Mouse (Mus musculus) liver, embryonic 16.5 days (tissue): ENCODE data around the gene Gm14412. TPM values are rescaled to one million over a fixed set of nuclear protein-coding genes. Genes with fewer than 3 reads are reported as not detected.
"Not testable (repeated sequence)": the region's sequence is repeated elsewhere in the genome, so short reads cannot be mapped to it uniquely, and the experiment has no call there.

Experiments used
- ATAC-seq: fragments of 200-750 bp; cut with Nextera tagmentation; 2 replicates; pipeline ENCODE4 v1.8.0; 2017; ENCODE audit warnings: low read depth, mild to moderate bottlenecking, moderate number of reproducible peaks, moderate library complexity
- H3K27ac ChIP-seq: fragments of 300-500 bp; sonication (generic); 2 replicates; pipeline ENCODE4 v1.5.1; 2014; ENCODE audit warnings: mild to moderate bottlenecking, low read length
- H3K27me3 ChIP-seq: fragments of 300-500 bp; sonication (generic); 2 replicates; pipeline ENCODE4 v1.6.1; 2014; ENCODE audit warnings: low read depth, low read length, mixed read lengths; ENCODE audit not compliant: control insufficient read depth, insufficient read depth
- H3K36me3 ChIP-seq: fragments of 300-500 bp; sonication (generic); 2 replicates; pipeline ENCODE4 v1.6.1; 2014; ENCODE audit warnings: mild to moderate bottlenecking; ENCODE audit not compliant: control insufficient read depth, insufficient read depth
- H3K4me1 ChIP-seq: fragments of 300-500 bp; sonication (generic); 2 replicates; pipeline ENCODE4 v1.6.1; 2014; ENCODE audit warnings: low read depth, low read length, mixed read lengths; ENCODE audit not compliant: control insufficient read depth
- H3K4me2 ChIP-seq: fragments of 300-500 bp; sonication (generic); 2 replicates; pipeline ENCODE4 v1.6.1; 2014; ENCODE audit warnings: low read depth, low read length, mixed read lengths
- H3K4me3 ChIP-seq: fragments of 300-500 bp; sonication (generic); 2 replicates; pipeline ENCODE4 v1.5.1; 2014; ENCODE audit warnings: low read depth, mild to moderate bottlenecking, low read length
- H3K9ac ChIP-seq: fragments of 300-500 bp; sonication (generic); 2 replicates; pipeline ENCODE4 v1.6.1; 2014; ENCODE audit warnings: low read depth, low read length
- H3K9me3 ChIP-seq: fragments of 300-500 bp; sonication (generic); replicated peaks from 2 replicates; pipeline ENCODE4 v1.6.1; 2016; ENCODE audit warnings: low read length; ENCODE audit not compliant: control insufficient read depth
- WGBS: fragments of 180-500 bp; shearing (Covaris S2); extraction: QIAGEN DNeasy Blood & Tissue Kit; methylation state at CpG from one replicate; pipeline ENCODE4 v1.1.7; 2014; ENCODE audit not compliant: insufficient replicate concordance; 5-methylcytosine and 5-hydroxymethylcytosine counted together
- polyA plus RNA-seq: library from polyadenylated mRNA; unstranded; fragments of >200 nt; fragmentation: Nextera tagmentation; extraction: Ambion mirVana; gene quantifications from 2 replicates; pipeline ENCODE4 v1.2.1, GENCODE M21; 2015

The Gm14412 gene
- polyA plus RNA-seq, 1 experiment from 2014 or later = 0.08 TPM

- 42% methylated on average over 2 of the region's 2 CpGs for WGBS
- H3K4me3 ChIP-seq, ATAC-seq, H3K4me2 ChIP-seq, H3K27ac ChIP-seq, H3K27me3 ChIP-seq, H3K9ac ChIP-seq, H3K36me3 ChIP-seq, H3K9me3 ChIP-seq, H3K4me1 ChIP-seq: not testable (repeated sequence)
Observed at GRCm38 (mm10) chr2:177272237-177272636, 51.9 kb downstream of the Gm14412 start.

GRCm38 (mm10) chr2:177266936-177267335 is 57.2 kb downstream of the Gm14412 start, which contains the start of gene Gm14409:
Gm14409 (minus strand) TSS chr2:177267036.
- not testable (repeated sequence) for H3K9ac ChIP-seq, ATAC-seq, H3K27ac ChIP-seq, H3K27me3 ChIP-seq, H3K36me3 ChIP-seq, H3K4me3 ChIP-seq, H3K9me3 ChIP-seq, H3K4me1 ChIP-seq, H3K4me2 ChIP-seq
- no CpG with 5 or more reads among the region's 2 CpGs for WGBS

Other genes starting within 250 kb of the Gm14412 start
- gene Gm14401, start 250.0 kb downstream of the Gm14412 start, polyA plus RNA-seq = not detected in 2 replicates
- 3.4 and 3.6 TPM in 2 replicates for gene Gm14410, start 117.9 kb downstream of the Gm14412 start, polyA plus RNA-seq
- not detected in 2 replicates for gene Gm14409, start 57.3 kb downstream of the Gm14412 start, polyA plus RNA-seq
- gene Gm14418, start 74.0 kb upstream of the Gm14412 start, polyA plus RNA-seq = 0.90 and 1.5 TPM in 2 replicates
- gene Zfp970, start 140.4 kb upstream of the Gm14412 start, polyA plus RNA-seq = 3.5 TPM in 2 replicates
- gene Gm14403, start 173.9 kb upstream of the Gm14412 start, polyA plus RNA-seq = 2.1 and 2.9 TPM in 2 replicates